Mouse (Mus musculus): ENCODE results near the gene Ptprcap. TPM values are rescaled to one million over a fixed set of nuclear protein-coding genes. Genes with fewer than 3 reads are reported as not detected.

The Ptprcap gene
- total and polyA plus RNA-seq, 2 experiments from 2014 or later, result 0.28 to 0.38 TPM

DNA sequence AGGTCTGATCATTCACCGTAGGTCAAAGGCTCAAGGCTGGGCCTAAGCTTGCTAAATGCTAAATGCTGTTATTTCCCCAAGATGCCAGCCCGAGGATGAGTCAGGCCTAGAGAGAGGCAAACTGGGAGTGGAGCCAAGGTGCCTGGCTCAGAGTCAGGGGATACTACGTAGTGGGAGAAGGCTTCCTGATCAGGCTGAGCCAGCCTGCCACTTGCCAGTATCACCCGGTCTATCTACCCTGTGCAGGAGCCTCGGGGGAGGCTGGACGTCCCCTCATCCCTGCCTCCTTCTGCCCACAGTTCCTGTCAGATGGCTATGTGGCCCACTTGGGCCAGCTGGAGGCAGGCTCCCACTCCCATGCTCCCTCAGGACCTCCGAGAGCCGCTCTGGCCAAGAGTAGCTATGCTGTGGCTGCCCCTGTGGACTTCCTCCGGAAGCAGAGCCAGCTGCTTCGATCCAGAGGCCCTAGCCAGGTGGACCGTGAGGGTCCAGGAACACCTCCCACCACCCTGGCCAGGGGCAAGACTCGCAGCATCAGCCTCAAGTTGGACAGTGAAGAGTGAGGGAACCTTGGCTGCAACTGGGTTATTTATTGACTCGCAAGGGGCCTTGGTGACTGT, 40.1 kb upstream of the Ptprcap start:
- 83% methylated on average over 13 of the region's 13 CpGs for WGBS
- H3K4me3 ChIP-seq (ENCODE audit: low read depth, low read length), result no peak overlapping the region
- H3K27ac ChIP-seq (ENCODE audit: low read depth, low read length), result no peak overlapping the region
- H3K4me1 ChIP-seq (ENCODE audit: insufficient read depth, low read length), result no peaks in the 10 kb centered on the region
- peak; percentile 63 for DNase-seq (ENCODE audit: low spot score)
- no peak overlapping the region for H3K9ac ChIP-seq (replicated peaks; ENCODE audit: low read length, poor library complexity, severe bottlenecking)
- no peaks in the 10 kb centered on the region for H3K9me3 ChIP-seq (ENCODE audit: low read length)
- TF ChIP-seq CTCF (IDR thresholded peaks at IDR 0.05), result no peak
- no peak overlapping the region for H3K4me2 ChIP-seq (ENCODE audit: low read depth, low read length, poor library complexity, severe bottlenecking)
- H3K36me3 ChIP-seq (ENCODE audit: insufficient read depth, low read length), result peaks cover 92% of the 10 kb centered on the region
- no peaks in the 10 kb centered on the region for H3K27me3 ChIP-seq (ENCODE audit: insufficient read depth, low read length)
- no peak for ATAC-seq (ENCODE audit: low FRiP score)

DNA sequence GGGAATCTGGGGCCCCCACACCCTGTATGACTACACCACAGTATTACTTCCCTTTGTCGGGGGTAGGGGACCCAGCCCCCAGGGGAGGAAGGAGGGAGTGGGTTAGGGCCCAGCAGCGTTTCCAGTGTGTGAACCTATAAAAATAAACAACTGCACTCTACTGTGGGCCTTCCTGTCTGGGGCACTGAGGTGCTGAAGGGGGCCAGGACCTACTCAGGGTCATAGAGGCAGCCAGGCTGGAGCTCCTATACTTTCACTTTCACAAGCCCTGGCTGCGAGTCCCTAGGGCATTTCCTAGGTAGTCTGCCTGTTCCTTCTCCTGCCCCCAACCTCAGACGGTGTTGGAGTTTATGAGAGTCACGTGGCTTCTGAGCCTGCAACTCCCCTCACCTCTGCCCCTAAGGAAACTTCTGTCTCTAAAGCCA, 39.6 kb upstream of the Ptprcap start:
- 78% methylated on average over 5 of the region's 5 CpGs for WGBS
- H3K36me3 ChIP-seq (ENCODE audit: insufficient read depth, low read length), result peaks cover 89% of the 10 kb centered on the region
- ATAC-seq (ENCODE audit: low FRiP score), result no peak

DNA sequence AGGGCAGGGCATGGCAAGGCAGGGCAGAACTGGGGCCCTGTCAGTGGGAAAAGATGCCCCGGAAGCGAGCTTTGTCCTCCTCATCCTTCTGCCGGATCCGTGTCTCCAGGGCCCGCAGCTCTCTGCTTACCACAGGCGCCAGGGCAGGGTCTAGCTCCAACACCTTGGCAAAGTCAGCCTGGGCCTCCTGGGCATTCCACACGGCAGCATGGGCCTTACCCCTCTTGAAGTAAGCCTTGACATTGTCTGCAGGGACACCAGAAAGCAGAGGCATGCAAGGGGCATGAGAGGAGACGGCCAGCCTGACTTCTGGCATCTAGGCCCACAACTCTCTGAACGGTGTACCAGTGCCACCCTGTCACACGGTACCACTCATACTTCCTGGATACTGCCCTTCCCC, 38.9 kb upstream of the Ptprcap start:
- 89% methylated on average over 10 of the region's 10 CpGs for WGBS

More for the DNA sequence above, 39.6 kb upstream of the Ptprcap start:
- Histone ChIP-seq H3K27ac (ENCODE audit: low read depth, low read length) (no peak overlapping the region), H3K27me3 (ENCODE audit: insufficient read depth, low read length) (no peaks in the 10 kb centered on the region), H3K4me3 (ENCODE audit: low read depth, low read length) (no peak overlapping the region), H3K9me3 (ENCODE audit: low read length) (no peaks in the 10 kb centered on the region), H3K4me2 (ENCODE audit: low read depth, low read length, poor library complexity, severe bottlenecking) (no peak overlapping the region), H3K4me1 (ENCODE audit: insufficient read depth, low read length) (no peaks in the 10 kb centered on the region), H3K9ac (replicated peaks; ENCODE audit: low read length, poor library complexity, severe bottlenecking) (no peak overlapping the region)
- no peak for DNase-seq (ENCODE audit: low spot score)
- TF ChIP-seq CTCF (IDR thresholded peaks at IDR 0.05), result no peak

DNA sequence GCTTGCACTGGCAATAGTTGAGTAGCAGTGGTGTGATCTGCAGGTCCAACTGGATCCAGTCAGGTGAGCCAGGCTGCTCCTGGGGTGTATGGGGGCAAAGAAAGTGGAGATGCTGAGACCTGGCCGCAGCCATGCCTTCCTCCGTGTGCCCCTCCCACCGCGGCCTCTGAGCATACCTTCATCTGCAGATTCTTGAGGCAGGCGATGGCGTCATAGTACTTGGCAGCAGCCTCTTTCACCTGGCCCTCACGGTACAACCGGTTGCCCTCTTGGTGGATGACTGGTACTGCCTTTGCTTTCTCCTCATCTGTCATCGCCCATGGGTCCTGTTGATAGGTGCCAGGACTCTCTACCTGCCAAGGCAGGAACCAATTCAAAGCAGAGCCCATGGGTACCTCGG, 38.3 kb upstream of the Ptprcap start:
- 96% methylated on average over 6 of the region's 10 CpGs for WGBS

More for the DNA sequence above, 38.9 kb upstream of the Ptprcap start:
- DNase-seq (ENCODE audit: low spot score) (no peak), ATAC-seq (ENCODE audit: low FRiP score) (no peak)
- Histone ChIP-seq H3K4me1 (ENCODE audit: insufficient read depth, low read length) (no peaks in the 10 kb centered on the region), H3K9me3 (ENCODE audit: low read length) (no peaks in the 10 kb centered on the region), H3K27ac (ENCODE audit: low read depth, low read length) (no peak overlapping the region), H3K36me3 (ENCODE audit: insufficient read depth, low read length) (peaks cover 82% of the 10 kb centered on the region), H3K27me3 (ENCODE audit: insufficient read depth, low read length) (no peaks in the 10 kb centered on the region), H3K9ac (replicated peaks; ENCODE audit: low read length, poor library complexity, severe bottlenecking) (no peak overlapping the region), H3K4me2 (ENCODE audit: low read depth, low read length, poor library complexity, severe bottlenecking) (no peak overlapping the region), H3K4me3 (ENCODE audit: low read depth, low read length) (no peak overlapping the region)
- no peak for TF ChIP-seq CTCF (IDR thresholded peaks at IDR 0.05)

DNA sequence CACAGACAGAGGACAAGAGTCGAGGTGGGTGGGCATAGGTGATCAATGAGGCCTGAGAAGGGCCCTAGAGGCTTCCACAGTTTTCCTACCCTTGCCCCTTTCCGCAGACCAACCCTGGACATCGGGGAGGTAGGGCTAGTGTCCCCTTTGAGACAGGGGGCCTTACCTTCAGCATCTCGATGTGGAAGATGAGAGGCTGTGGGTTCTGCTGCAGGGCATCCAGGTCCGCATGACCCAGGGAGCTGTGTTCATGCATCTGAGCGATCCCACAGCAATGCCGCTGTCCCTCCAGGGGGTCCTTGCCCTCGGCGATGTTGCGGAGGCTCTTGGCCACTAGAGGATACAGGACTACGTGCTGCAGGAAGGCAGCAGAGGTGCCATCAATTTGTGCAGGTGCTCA, 37.6 kb upstream of the Ptprcap start:
- Histone ChIP-seq H3K4me2 (ENCODE audit: low read depth, low read length, poor library complexity, severe bottlenecking) (no peak overlapping the region), H3K9me3 (ENCODE audit: low read length) (no peaks in the 10 kb centered on the region), H3K27me3 (ENCODE audit: insufficient read depth, low read length) (no peaks in the 10 kb centered on the region), H3K9ac (replicated peaks; ENCODE audit: low read length, poor library complexity, severe bottlenecking) (no peak overlapping the region), H3K4me3 (ENCODE audit: low read depth, low read length) (no peak overlapping the region), H3K27ac (ENCODE audit: low read depth, low read length) (no peak overlapping the region), H3K36me3 (ENCODE audit: insufficient read depth, low read length) (peaks cover 70% of the 10 kb centered on the region), H3K4me1 (ENCODE audit: insufficient read depth, low read length) (peaks cover 7% of the 10 kb centered on the region)
- ATAC-seq (ENCODE audit: low FRiP score), result no peak
- 84% methylated on average over 11 of the region's 11 CpGs for WGBS
- DNase-seq (ENCODE audit: low spot score), result no peak
- TF ChIP-seq CTCF (IDR thresholded peaks at IDR 0.05), result no peak

More for the DNA sequence above, 38.3 kb upstream of the Ptprcap start:
- Histone ChIP-seq H3K4me3 (ENCODE audit: low read depth, low read length) (no peak overlapping the region), H3K4me1 (ENCODE audit: insufficient read depth, low read length) (peaks cover under 1% of the 10 kb centered on the region; the same call in 1 of the 2 replicates), H3K9me3 (ENCODE audit: low read length) (no peaks in the 10 kb centered on the region), H3K27me3 (ENCODE audit: insufficient read depth, low read length) (no peaks in the 10 kb centered on the region), H3K4me2 (ENCODE audit: low read depth, low read length, poor library complexity, severe bottlenecking) (no peak overlapping the region), H3K9ac (replicated peaks; ENCODE audit: low read length, poor library complexity, severe bottlenecking) (no peak overlapping the region), H3K27ac (ENCODE audit: low read depth, low read length) (no peak overlapping the region), H3K36me3 (ENCODE audit: insufficient read depth, low read length) (peaks cover 76% of the 10 kb centered on the region)
- DNase-seq (ENCODE audit: low spot score) (no peak), ATAC-seq (ENCODE audit: low FRiP score) (no peak)
- TF ChIP-seq CTCF (IDR thresholded peaks at IDR 0.05), result no peak

DNA sequence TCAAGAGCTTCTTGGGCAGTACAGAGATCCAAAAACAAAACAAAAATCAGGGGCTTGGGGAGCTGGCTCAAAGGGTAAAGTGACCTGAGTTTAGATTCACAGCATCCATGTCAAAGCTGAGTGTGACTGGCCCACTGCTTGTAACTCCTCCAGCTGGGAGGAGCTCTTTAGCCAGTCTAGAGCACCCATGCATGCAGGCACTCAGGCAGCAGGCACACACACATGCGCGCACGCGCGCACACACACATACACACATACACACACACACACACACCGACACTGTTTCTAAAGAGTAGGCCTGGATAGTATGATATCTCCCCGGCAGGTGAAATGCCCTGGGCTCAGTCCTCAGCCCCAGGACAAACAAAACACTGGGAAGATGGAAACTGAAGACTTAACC, 36.4 kb upstream of the Ptprcap start:
- DNase-seq (ENCODE audit: low spot score) (no peak), ATAC-seq (ENCODE audit: low FRiP score) (no peak)
- Histone ChIP-seq H3K36me3 (ENCODE audit: insufficient read depth, low read length) (peaks cover 58% of the 10 kb centered on the region), H3K4me1 (ENCODE audit: insufficient read depth, low read length) (peaks cover 7% of the 10 kb centered on the region), H3K4me2 (ENCODE audit: low read depth, low read length, poor library complexity, severe bottlenecking) (no peak overlapping the region), H3K4me3 (ENCODE audit: low read depth, low read length) (no peak overlapping the region), H3K9me3 (ENCODE audit: low read length) (no peaks in the 10 kb centered on the region), H3K27ac (ENCODE audit: low read depth, low read length) (no peak overlapping the region), H3K27me3 (ENCODE audit: insufficient read depth, low read length) (no peaks in the 10 kb centered on the region), H3K9ac (replicated peaks; ENCODE audit: low read length, poor library complexity, severe bottlenecking) (no peak overlapping the region)
- 96% methylated on average over 7 of the region's 7 CpGs for WGBS
- TF ChIP-seq CTCF (IDR thresholded peaks at IDR 0.05), result no peak

Data from midbrain, postnatal 0 days (tissue).